Comparison of ENCODE assay signal across 21 mouse cellular contexts in genomic region chr7:91709853-91710252, GRCm38 (mm10).
DNase-seq lines count a peak whose midpoint lies in the region; ATAC-seq lines count a peak whose summit lies in the region.
"Had no signal": no experiment of that assay in that cellular context is flagged by ENCODE, and none has a peak within 500 bp of the region (broad histone marks: within the 10 kb centered on the region; RNA-seq: fewer than 3 reads in every experiment).

No protein-coding gene starts in this region.

- peak; percentile 97 for ATAC-seq in megakaryocyte progenitor cell, adult 5-6 weeks (replicated peaks; ENCODE audit: poor library complexity)
- no peak for ATAC-seq in inflammation-experienced regulatory T-cells, adult 6 months
- no peak for ATAC-seq in heart, embryonic 11.5 days (replicated peaks; ENCODE audit: insufficient number of reproducible peaks, low FRiP score, low TSS enrichment)
- ATAC-seq: activated CD4-positive, CD25-positive, alpha-beta regulatory T cell, adult 4 months; hindbrain, embryonic 16.5 days; lung, postnatal 0 days; Patski had no signal

- no peak overlapping the region for H3K4me3 ChIP-seq in heart, embryonic 11.5 days (ENCODE audit: low read depth, low read length)
- H3K4me3 ChIP-seq: heart, embryonic 10.5 days; limb, embryonic 12.5 days; liver, embryonic 15.5 days; neural tube, embryonic 12.5 days had no signal

- no peaks in the 10 kb centered on the region for H3K9me3 ChIP-seq in heart, embryonic 11.5 days (replicated peaks; ENCODE audit: control insufficient read depth, low read length)
- H3K9me3 ChIP-seq: heart, embryonic 10.5 days; limb, embryonic 12.5 days; liver, embryonic 15.5 days; neural tube, embryonic 12.5 days had no signal

- 78% methylated on average over 5 of the region's 5 CpGs for WGBS in heart, embryonic 11.5 days (ENCODE audit: insufficient replicate concordance)

- DNase-seq in kidney, postnatal 4 days = peak; percentile 5 to 7
- no peak for DNase-seq in kidney, adult 11 months
- peak; percentile 4 for DNase-seq in c-Kit-positive CD71-negative TER-119-negative erythroid progenitor cells, embryonic 14.5 days (ENCODE audit: low read depth)
- DNase-seq in layer of hippocampus, adult 18-20 months (ENCODE audit: low spot score in 2 of 2) = peak; percentile 66 to 83
- DNase-seq: adrenal gland, postnatal 14 days; cerebellum, adult 9-10 months; gastrocnemius, postnatal 25 days; heart, postnatal 36 days; kidney, adult 18-20 months; thymus, adult 18-20 months had no signal

- no peaks in the 10 kb centered on the region for H3K4me1 ChIP-seq in heart, embryonic 11.5 days (ENCODE audit: control insufficient read depth, insufficient read depth, low read length)
- H3K4me1 ChIP-seq: heart, embryonic 10.5 days; limb, embryonic 12.5 days; liver, embryonic 15.5 days; neural tube, embryonic 12.5 days had no signal

- H3K4me2 ChIP-seq in heart, embryonic 11.5 days = no peak overlapping the region
- H3K4me2 ChIP-seq: limb, embryonic 12.5 days; liver, embryonic 15.5 days; neural tube, embryonic 12.5 days had no signal

- no peak overlapping the region for H3K27ac ChIP-seq in heart, embryonic 11.5 days (ENCODE audit: low read depth, low read length)
- H3K27ac ChIP-seq: heart, embryonic 10.5 days; limb, embryonic 12.5 days; liver, embryonic 15.5 days; neural tube, embryonic 12.5 days had no signal

- no peaks in the 10 kb centered on the region for H3K36me3 ChIP-seq in heart, embryonic 11.5 days (ENCODE audit: control insufficient read depth, insufficient read depth, low read length)
- H3K36me3 ChIP-seq: heart, embryonic 10.5 days; limb, embryonic 12.5 days; liver, embryonic 15.5 days; neural tube, embryonic 12.5 days had no signal

- no peak overlapping the region for H3K9ac ChIP-seq in heart, embryonic 11.5 days (ENCODE audit: low read depth, low read length)
- H3K9ac ChIP-seq: limb, embryonic 12.5 days; liver, embryonic 15.5 days; neural tube, embryonic 12.5 days had no signal

- H3K27me3 ChIP-seq in heart, embryonic 11.5 days (ENCODE audit: control insufficient read depth, insufficient read depth, low read length) = no peaks in the 10 kb centered on the region
- H3K27me3 ChIP-seq: limb, embryonic 12.5 days; liver, embryonic 15.5 days; neural tube, embryonic 12.5 days; Patski had no signal
